Mouse (Mus musculus) lung, postnatal 36 days (tissue): ENCODE data around the gene Moap1.
A peak's percentile ranks its signal among the peaks of the same experiment; 100 is the strongest.

ENCODE experiments used
- DNase-seq: peaks from one replicate; pipeline ENCODE4 v3.0.0; 2022; ENCODE audit warnings: mixed read lengths

Gene Moap1

GRCm38 (mm10) chr12:102743589-102744574 is at the start of gene Moap1, which contains the start of gene Tmem251:
TSS of gene Moap1 (minus strand) at chr12:102743661.
TSS of gene Tmem251 (plus strand) at chr12:102743762.
- DNase-seq, result peak; percentile 94

DNA sequence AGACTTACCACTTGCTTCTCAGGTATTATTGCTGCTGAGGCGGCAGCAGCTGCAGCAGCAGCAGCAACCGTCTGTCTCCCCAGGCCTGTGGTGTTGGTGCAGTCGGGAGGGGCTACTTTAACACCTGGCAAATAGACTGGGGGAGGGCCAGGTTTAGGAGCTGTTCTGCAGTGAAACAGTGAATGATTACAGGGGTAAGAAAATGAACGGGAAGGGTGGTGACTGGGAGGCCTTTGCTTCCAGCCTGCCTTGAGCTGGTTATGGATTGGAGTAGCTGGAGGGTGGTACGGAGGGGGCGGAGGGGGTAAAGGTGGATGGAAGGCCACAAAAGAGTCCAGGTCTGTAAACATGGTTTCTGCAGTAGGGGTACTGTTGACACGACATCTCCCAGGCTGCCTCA is 44.5 kb upstream of the Moap1 start:
- DNase-seq, result no peak

GRCm38 (mm10) chr12:102785593-102785985 is 42.1 kb upstream of the Moap1 start:
- no peak for DNase-seq

DNA sequence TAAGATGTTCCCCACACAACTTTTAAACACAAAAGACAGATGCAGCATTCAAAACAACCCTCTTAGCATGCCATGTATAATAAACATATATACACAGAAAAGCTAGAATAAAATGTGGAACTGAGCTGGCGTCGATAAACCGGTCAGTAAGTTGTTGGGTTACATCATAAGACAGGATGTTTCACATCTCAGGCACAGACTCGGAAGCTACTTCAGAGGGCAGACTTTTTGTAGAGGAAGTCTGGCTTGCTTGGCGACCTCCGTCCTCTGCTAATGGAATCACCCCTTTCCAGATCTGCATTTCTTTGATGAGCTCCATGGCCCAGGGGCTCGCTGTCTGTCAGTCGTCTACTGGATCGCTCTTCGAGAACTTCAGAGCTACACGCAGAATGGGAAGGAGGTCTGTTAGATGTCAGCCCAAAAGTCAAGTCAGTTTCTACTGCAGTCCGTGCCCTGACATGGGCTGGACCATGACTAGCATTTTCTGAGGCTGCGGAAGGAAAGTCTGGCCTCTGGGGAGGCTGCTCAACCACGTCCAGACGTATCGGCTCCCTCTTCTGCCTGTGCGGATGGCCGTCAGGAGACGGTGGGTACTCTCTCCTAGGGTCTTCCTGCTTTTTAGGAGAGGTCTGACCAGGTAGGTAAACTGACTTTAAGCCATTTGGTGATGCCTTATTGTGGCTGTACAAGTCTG is 41.6 kb upstream of the Moap1 start:
- DNase-seq, result no peak

- no peak for DNase-seq
Observed at GRCm38 (mm10) chr12:102782841-102783240, 39.4 kb upstream of the Moap1 start.

DNA sequence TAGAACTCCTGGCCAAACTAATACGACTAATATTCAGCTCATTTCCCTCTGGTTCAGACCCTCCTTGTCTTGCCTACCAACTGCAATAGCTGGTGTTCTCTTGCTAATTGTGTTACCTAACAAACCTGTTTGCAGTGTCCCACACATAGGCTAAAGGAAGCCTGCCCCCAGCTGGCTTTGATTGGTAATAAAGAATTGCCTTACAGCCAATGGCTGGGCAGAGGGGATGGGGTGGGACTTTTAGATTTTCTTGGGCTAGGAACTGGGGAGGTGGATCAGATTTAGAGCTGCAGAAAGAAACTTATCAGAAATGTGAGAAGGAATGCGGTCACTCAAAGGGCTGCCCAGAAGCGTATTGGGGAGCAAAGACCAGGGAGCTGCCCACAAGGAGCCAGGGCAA is 36.0 kb upstream of the Moap1 start:
- peak; percentile 49 for DNase-seq

DNA sequence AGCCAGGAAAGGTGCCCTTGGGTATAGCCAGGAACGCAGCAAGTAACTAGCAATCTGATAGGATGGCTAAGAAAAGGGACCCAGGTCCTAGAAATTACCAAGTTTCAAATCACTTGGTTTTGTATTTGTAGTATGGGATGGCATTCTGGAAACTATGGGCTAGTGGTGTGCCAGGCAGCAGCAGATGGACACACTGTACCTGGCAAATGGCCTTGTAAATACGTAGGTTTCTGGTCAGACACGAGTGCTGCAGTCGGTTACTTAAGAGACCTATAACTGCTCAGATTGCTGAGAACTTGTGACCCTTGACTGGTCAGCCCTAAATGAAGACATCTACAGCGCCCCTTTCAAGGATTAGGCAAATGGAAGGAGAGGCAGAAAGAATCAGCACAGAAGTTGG is 34.7 kb upstream of the Moap1 start:
- no peak for DNase-seq

DNA sequence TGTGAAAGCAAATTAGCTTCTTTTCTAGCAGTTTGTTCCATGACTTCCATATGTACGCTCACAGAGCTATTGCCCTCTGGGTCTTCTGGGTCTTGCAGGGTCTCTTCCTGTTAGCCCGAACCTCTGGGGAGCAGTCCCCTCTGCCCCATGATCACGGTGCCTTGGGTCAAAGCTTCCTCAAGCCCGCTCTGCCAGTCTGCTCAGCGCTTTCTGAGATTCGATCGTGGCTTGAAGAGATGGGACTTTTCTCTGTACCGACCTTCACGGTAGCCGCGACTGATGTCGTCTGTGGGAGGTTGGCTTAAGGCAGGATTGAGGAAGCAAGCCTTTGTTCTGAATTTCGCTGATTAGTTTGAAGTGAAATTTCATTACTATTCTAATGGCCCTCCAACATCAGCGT is 32.6 kb upstream of the Moap1 start:
- DNase-seq, result no peak

DNA sequence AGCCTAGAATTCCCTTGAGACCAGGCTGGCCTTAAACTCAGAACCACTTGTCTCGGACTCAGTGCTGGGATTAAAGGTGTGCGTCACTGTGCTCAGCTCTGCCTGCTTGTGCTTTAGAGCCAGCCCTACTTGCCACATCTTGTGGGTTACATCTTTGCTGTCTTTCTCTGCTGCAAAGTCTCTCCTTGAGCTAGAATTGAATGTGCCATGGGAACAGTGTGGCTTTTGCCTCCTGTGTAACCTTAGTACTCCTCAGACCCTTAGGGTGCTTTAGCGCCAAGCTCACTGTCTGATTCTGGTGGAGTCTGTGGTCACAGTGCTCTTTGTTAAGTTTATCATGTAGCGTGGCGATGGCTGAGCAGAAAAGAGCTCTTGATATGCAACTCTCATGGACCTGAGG is 29.2 kb upstream of the Moap1 start:
- no peak for DNase-seq

- no peak for DNase-seq
Observed at GRCm38 (mm10) chr12:102771601-102772000, 28.1 kb upstream of the Moap1 start.

- DNase-seq, result peak; percentile 20
Observed at GRCm38 (mm10) chr12:102769000-102769399, 25.5 kb upstream of the Moap1 start.

DNA sequence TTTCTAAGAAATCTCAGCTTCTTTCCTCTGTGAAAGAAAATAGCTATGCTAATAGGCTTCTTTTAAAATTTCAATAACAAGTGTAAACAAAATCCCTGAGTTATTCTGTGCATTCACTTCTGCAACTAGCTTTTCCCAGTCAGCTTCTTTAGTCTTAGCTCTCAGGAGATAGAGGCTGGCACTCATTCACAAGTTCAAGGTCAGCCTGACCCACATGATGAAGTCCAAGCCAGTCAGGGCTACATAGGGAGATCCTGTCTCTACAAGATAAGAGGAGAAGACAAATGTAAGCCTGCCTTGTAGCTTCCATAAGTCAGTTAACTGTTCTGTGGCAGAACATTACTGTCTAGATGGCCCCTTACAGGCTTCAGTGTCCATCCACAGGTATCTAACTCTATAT is 20.2 kb upstream of the Moap1 start:
- DNase-seq, result no peak

DNA sequence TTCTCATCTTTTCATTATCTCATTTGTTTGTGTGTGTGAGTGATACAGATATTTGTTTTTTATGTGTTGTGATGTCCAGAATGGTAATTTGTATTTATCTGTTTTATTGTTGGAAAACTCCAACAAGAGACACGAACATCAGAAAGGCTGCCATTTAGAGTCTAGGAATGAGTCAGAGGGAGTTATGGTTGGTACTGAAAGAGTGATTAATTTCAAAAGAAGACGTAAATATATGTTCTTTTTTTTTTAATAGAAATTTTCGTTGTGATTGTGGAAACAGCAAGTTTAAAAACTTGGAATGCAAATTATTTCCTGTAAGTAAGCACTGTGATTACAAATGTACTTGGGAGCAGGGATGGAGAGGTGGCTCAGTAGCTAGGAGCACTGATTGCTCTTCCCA is 18.2 kb upstream of the Moap1 start:
- no peak for DNase-seq

DNA sequence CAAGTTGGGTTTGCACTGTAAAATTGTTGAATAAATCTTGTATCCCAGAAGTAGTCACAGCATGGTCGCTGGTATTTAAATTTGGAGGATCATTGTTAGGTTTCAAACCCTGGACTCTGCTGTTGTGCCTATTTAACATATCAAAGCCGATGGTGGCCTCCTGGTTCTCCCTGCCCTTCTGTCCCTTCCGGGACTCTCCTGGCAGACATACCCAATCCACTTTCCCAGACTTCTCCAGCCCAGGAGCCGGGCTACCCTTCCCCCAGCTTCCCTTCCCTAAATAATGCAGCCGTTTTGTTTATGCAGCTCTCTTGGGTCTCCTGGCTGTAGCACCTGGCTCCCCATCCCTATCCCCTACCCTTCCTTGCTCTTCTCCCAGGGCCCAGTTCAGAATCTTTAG is 15.5 kb upstream of the Moap1 start:
- peak; percentile 15 for DNase-seq

GRCm38 (mm10) chr12:102758403-102758756 is 14.9 kb upstream of the Moap1 start, which contains the start of gene Gm20604:
TSS of gene Gm20604 (minus strand) at chr12:102758672.
- DNase-seq, result no peak

- DNase-seq, result peak; percentile 98
Observed at GRCm38 (mm10) chr12:102757689-102758402, 14.4 kb upstream of the Moap1 start, which contains the start of the genes Gm28051, Gon7 and Ubr7. TSS of gene Gm28051 (minus strand) at chr12:102757765. TSS of gene Gon7 (minus strand) at chr12:102757803. TSS of gene Ubr7 (plus strand) at chr12:102757967.

DNA sequence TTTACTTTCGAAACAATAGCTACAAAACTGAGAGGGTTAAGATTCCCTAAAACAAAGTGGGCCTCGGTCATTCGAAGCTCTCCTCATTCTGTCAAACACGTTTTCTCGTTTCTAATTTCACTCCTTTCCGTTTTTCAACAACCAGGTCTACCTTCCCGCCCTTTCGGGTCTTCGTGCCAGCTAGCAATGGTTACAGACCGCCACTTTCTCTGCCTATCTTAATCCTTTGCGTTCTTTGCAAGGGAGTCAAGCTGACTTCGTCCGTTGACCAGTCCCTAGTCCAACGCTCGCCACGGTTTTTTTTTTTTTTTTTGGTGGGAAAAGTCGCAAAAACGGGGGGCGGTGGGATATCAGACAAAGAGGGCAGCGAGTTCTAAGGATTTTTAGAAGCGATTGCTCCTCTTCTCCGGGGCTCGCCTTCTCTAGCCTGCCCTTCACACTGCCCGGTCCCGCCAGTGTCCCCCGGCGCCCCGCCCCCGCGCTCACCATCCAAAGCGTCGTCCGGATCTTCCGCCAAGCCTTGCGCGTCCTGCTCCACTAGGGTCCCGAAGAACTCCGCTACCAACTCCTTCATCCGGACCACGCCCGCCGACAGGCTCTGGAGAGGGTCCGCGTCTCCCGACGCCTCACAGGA is 13.7 kb upstream of the Moap1 start:
- no peak for DNase-seq

DNA sequence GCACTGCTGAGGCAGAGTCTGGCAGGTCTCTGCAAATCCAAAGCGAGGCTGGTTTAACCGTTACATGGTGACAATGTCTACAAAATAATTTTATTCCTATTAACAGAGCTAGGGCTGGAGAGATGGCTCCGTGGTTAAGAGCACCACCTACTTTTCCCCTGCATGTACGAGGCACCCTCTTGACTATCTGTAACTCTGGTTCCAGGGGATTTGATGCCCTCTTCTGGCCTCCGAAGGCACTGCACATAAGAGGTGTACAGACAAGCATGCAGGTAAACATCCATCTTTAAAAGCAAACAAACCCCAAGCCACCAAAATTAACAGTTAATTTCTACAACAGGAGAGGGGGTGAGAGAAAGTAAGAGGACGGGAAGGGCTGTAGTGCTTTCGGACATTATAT is 12.8 kb upstream of the Moap1 start:
- DNase-seq, result peak; percentile 56

GRCm38 (mm10) chr12:102748256-102748655 is 4.8 kb upstream of the Moap1 start:
- DNase-seq, result no peak

DNA sequence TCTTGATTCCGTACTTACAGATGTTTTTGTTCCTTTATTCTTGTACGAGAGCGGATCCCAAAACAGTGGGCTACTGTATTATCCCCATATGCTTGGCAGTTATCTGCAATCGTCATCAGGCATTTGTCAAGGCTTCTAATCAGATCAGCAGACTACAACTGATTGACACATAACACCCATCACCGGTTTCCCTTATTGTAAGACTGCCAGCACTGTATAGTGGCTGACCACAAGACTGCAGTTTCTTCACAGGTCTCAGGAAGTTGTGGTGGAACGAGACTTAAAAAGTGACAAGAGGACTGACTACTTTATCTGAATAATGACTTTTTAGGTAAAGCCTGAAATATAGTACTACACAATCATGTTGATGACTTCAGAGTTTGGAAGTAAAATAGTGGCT is 1.4 kb upstream of the Moap1 start:
- DNase-seq, result peak; percentile 55

GRCm38 (mm10) chr12:102743036-102743588 is 349 bp downstream of the Moap1 start:
- no peak for DNase-seq

- DNase-seq, result no peak
Observed at GRCm38 (mm10) chr12:102742056-102742455, 1.4 kb downstream of the Moap1 start.
